9 mouse cellular contexts compared by ENCODE assay signal in the genomic region with DNA sequence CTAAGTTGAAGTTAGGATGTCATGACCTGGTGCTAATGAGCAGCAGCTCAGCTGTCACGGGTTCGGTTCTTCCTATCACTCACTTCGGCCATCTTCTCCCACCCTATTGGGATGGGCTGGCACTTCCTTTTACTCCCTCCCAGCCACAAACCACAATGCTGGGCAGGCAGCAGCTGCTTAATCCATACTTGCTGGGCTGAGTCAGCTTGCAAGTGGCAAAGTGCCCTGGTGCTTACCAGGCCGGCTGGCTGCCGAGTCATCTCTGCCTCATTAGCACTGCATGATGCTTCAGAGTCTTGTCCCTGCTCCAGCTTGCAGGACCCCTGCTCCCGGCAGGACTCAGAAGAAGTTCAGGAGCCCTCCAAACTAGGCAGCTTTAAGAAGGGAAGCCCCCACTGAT. TPM values are rescaled to one million over a fixed set of nuclear protein-coding genes. Genes with fewer than 3 reads are reported as not detected.
DNase-seq lines count a peak whose midpoint lies in the region; ATAC-seq and TF ChIP-seq lines count a peak whose summit lies in the region.
"Had no signal": no experiment of that assay in that cellular context is flagged by ENCODE, and none has a peak within 500 bp of the region (broad histone marks: within the 10 kb centered on the region; RNA-seq: fewer than 3 reads in every experiment).

No protein-coding gene starts in this region.

- DNase-seq in cerebellum, adult 2 months, result peak; percentile 48 to 53
- DNase-seq in 3134 (ENCODE audit: extremely low read depth, insufficient read length, low spot score), result peak; percentile 77
- DNase-seq in fibroblast of lung, adult 2 months (ENCODE audit: low read depth), result peak; percentile 83
- DNase-seq in left cerebral cortex, postnatal 36 days (ENCODE audit: low spot score in 2 of 2), result peak; percentile 72
- DNase-seq in right cerebral cortex, postnatal 25 days, result peak; percentile 75

- no peak overlapping the region for H3K27ac ChIP-seq in cerebellum, adult 2 months (ENCODE audit: insufficient read depth, low read length)
- H3K27ac ChIP-seq: neural tube, embryonic 12.5 days had no signal

- no peak for TF ChIP-seq POLR2A in cerebellum, adult 2 months (IDR thresholded peaks at IDR 0.05; ENCODE audit: borderline replicate concordance, insufficient read depth, low read length)

- no peak for ATAC-seq in cerebellum, adult (ENCODE audit: insufficient number of reproducible peaks, low FRiP score, low TSS enrichment)
- no peak for ATAC-seq in CD4-positive, CD25-positive, alpha-beta regulatory T cell, adult 4 months
- no peak for ATAC-seq in activated CD4-positive, CD25-positive, alpha-beta regulatory T cell, adult 4 months

- no peak overlapping the region for H3K4me3 ChIP-seq in cerebellum, adult 2 months (replicated peaks; ENCODE audit: insufficient read depth, low read depth, low read length)
- H3K4me3 ChIP-seq: neural tube, embryonic 12.5 days had no signal

- peaks cover 28% of the 10 kb centered on the region for H3K4me1 ChIP-seq in cerebellum, adult 2 months (ENCODE audit: control insufficient read depth, insufficient read depth, low read length)

- TF ChIP-seq CTCF in cerebellum, adult 2 months (IDR thresholded peaks at IDR 0.05; ENCODE audit: borderline replicate concordance, insufficient read depth, low read depth, low read length), result no peak

- 31% methylated on average over 6 of the region's 6 CpGs for WGBS in cerebellum, adult 2 months

- no peaks in the 10 kb centered on the region for H3K27me3 ChIP-seq in cerebellum, adult 2 months (ENCODE audit: control insufficient read depth, insufficient read depth, low read length)
- H3K27me3 ChIP-seq: neural tube, embryonic 12.5 days had no signal

- intact Hi-C loops in left cerebral cortex, postnatal 36 days (cut with DNase I), result loop anchor here (5.0 kb wide), 1 partner anchor 123 kb away; no protein-coding TSS in a partner anchor

RNA-seq across cellular contexts. Expression of a gene that starts 49.2 kb away (rescaled TPM):
- 295 and 299 TPM in 2 replicates for polyA plus RNA-seq in cerebellum, adult 2 months (2012; rRNA removed)
- 100 to 1,000 TPM; 300 to 353 TPM for total RNA-seq in left cerebral cortex, postnatal 36 days (2021)
- 1 to 10 TPM in 1 of 2 experiments, under 1 TPM in 1; 0.76 to 1.0 TPM for polyA plus RNA-seq in CD4-positive, CD25-positive, alpha-beta regulatory T cell, adult 4 months (2017; shearing (Covaris generic))
- under 1 TPM; 0.59 to 0.83 TPM for polyA plus RNA-seq in activated CD4-positive, CD25-positive, alpha-beta regulatory T cell, adult 4 months (2017; shearing (Covaris generic))

Comparison
In these comparisons a context has a peak if more than half of its experiments do, and no peak if none do; other contexts are left out.
1. RNA of a gene that starts 49.2 kb away (polyA plus RNA-seq): 295 to 299 TPM in cerebellum, adult 2 months; 0.76 to 1.0 TPM in CD4-positive, CD25-positive, alpha-beta regulatory T cell, adult 4 months and 0.59 to 0.83 TPM in activated CD4-positive, CD25-positive, alpha-beta regulatory T cell, adult 4 months; every median in the first group is over 100 times any median in the second.
2. Peak in every context shown above with its lines, with median percentiles within 50 percentile points of each other: DNase-seq.